ENCODE assay signal across 8 mouse cellular contexts in the genomic region with DNA sequence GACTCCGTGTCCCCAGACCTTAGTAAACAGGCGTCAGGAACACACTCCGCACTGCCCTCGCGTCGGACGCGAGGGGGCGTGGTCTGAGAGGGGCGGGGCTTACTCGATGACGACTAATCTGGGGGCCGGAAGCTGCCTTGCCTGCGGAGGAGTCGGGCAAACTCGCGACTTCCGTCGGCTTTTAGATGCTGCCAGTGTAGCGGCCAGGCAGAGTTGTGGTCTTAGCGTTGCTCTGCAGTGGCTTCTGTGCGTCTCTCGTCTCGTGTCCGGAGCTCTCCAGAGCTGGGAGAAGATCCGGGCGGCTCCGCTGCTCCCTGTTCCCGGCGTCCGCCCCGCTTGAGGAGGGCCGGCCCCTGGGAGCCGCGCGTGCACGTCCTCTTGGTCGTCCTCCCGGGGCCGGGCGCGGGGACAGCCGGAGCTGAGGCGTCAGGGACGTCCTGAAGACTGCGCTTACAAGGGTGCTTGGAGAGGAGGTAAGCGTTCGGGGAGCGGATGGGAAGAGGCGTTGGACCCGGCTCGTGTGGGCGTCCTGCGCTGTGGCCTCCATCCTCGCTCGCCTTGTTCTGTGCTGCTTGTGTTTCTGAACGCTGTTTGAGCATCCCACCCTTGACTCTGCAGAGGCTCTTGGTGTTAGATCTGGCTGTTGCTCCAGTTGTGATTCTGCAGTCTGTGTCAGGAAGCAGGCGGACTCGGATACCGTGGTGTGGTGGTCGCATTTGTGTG. TPM values are rescaled to one million over a fixed set of nuclear protein-coding genes. Genes with fewer than 3 reads are reported as not detected.
DNase-seq lines count a peak whose midpoint lies in the region; ATAC-seq lines count a peak whose summit lies in the region.

A gene (plus strand): TSS at position 181 of the 723 bp plus-strand sequence.

- under 1% methylated on average over 60 of the region's 61 CpGs for WGBS in heart, embryonic 14.5 days
- 1% methylated on average over 61 of the region's 61 CpGs for WGBS in liver, embryonic 13.5 days (ENCODE audit: insufficient replicate concordance)
- under 1% methylated on average over 61 of the region's 61 CpGs for whole genome bisulfite sequencing in stomach, embryonic 16.5 days

- H3K27me3 ChIP-seq in heart, embryonic 14.5 days (ENCODE audit: control insufficient read depth, insufficient read depth, low read length): no peaks in the 10 kb centered on the region
- H3K27me3 ChIP-seq in liver, embryonic 13.5 days: no peaks in the 10 kb centered on the region
- no peaks in the 10 kb centered on the region for H3K27me3 ChIP-seq in stomach, embryonic 16.5 days (ENCODE audit: control insufficient read depth, insufficient read depth, low read length)

- peak within 1 kb of the TSS; percentile 94 for H3K9ac ChIP-seq in heart, embryonic 14.5 days (ENCODE audit: low read length)
- peak within 1 kb of the TSS; percentile 87 for H3K9ac ChIP-seq in liver, embryonic 13.5 days
- peak within 1 kb of the TSS; percentile 89 for H3K9ac ChIP-seq in stomach, embryonic 16.5 days (ENCODE audit: low read length)

- peaks cover 2 to 15% of the 10 kb centered on the region in 2 experiments for H3K4me1 ChIP-seq in heart, embryonic 14.5 days (ENCODE audit: control insufficient read depth in 2 of 2, insufficient read depth in 2 of 2, low read length in 2 of 2)
- H3K4me1 ChIP-seq in liver, embryonic 13.5 days (replicated peaks): peaks cover 26% of the 10 kb centered on the region
- 0 out of 2 replicates have a peak, but pooled peaks cover 2% of the 10 kb centered on the region for H3K4me1 ChIP-seq in stomach, embryonic 16.5 days (ENCODE audit: control insufficient read depth, insufficient read depth, low read length)

- peak within 1 kb of the TSS; percentile 93 for H3K4me2 ChIP-seq in heart, embryonic 14.5 days (ENCODE audit: low read length)
- peak within 1 kb of the TSS; percentile 77 for H3K4me2 ChIP-seq in liver, embryonic 13.5 days
- H3K4me2 ChIP-seq in stomach, embryonic 16.5 days (ENCODE audit: low read depth, low read length): peak within 1 kb of the TSS; percentile 93

- H3K36me3 ChIP-seq in heart, embryonic 14.5 days (ENCODE audit: control insufficient read depth, insufficient read depth, low read length): no peaks in the 10 kb centered on the region
- no peaks in the 10 kb centered on the region for H3K36me3 ChIP-seq in liver, embryonic 13.5 days
- no peaks in the 10 kb centered on the region for H3K36me3 ChIP-seq in stomach, embryonic 16.5 days (ENCODE audit: control insufficient read depth, insufficient read depth, low read length)

- peak within 1 kb of the TSS; percentile 94 to 99 for H3K4me3 ChIP-seq in heart, embryonic 14.5 days (ENCODE audit: control insufficient read depth in 1 of 2, insufficient read depth in 1 of 2, low read depth in 1 of 2, low read length in 2 of 2)
- peak within 1 kb of the TSS; percentile 98 for H3K4me3 ChIP-seq in liver, embryonic 13.5 days (replicated peaks)
- peak within 1 kb of the TSS; percentile 97 for H3K4me3 ChIP-seq in stomach, embryonic 16.5 days (replicated peaks; ENCODE audit: low read length)

- peak within 1 kb of the TSS; percentile 74 to 87 for H3K27ac ChIP-seq in heart, embryonic 14.5 days (replicated peaks in 1 of 2; ENCODE audit: control insufficient read depth in 1 of 2, insufficient read depth in 1 of 2, low read depth in 2 of 2, low read length in 2 of 2)
- H3K27ac ChIP-seq in liver, embryonic 13.5 days: peak within 1 kb of the TSS; percentile 89
- peak within 1 kb of the TSS; percentile 85 for H3K27ac ChIP-seq in stomach, embryonic 16.5 days (ENCODE audit: low read length)

- peak; percentile 86 for DNase-seq in c-Kit-negative CD71-positive TER-119-positive erythroid progenitor cells, embryonic 14.5 days (ENCODE audit: low read depth, low spot score)
- DNase-seq in fibroblast of lung, adult 2 months (ENCODE audit: low read depth): peak; percentile 83
- peak; percentile 96 for DNase-seq in kidney, postnatal 14 days
- DNase-seq in liver, embryonic 13.5 days: peak; percentile 92
- DNase-seq in neural tube, embryonic 10.5 days (ENCODE audit: extremely low spot score, low spot score): peak; percentile 98

- peak; percentile 97 for ATAC-seq in CD4-positive, CD25-positive, alpha-beta regulatory T cell, adult 4 months
- peak; percentile 99 for ATAC-seq in heart, embryonic 14.5 days (ENCODE audit: insufficient number of reproducible peaks, insufficient read depth, low FRiP score, low read depth)
- peak; percentile 98 for ATAC-seq in liver, embryonic 13.5 days (ENCODE audit: low read depth)
- ATAC-seq in stomach, embryonic 16.5 days (ENCODE audit: insufficient read depth, low FRiP score): peak; percentile 98

- H3K9me3 ChIP-seq in heart, embryonic 14.5 days (ENCODE audit: control insufficient read depth, low read length): no peaks in the 10 kb centered on the region
- H3K9me3 ChIP-seq in liver, embryonic 13.5 days (replicated peaks): no peaks in the 10 kb centered on the region
- no peaks in the 10 kb centered on the region for H3K9me3 ChIP-seq in stomach, embryonic 16.5 days (replicated peaks; ENCODE audit: control insufficient read depth, low read length)

RNA-seq across cellular contexts. Expression of the gene that starts here (rescaled TPM):
- polyA plus RNA-seq in CD4-positive, CD25-positive, alpha-beta regulatory T cell, adult 4 months (2017; shearing (Covaris generic)): 10 to 100 TPM; 21.7 to 23.9 TPM
- 20.1 and 20.9 TPM in 2 replicates for polyA plus RNA-seq in heart, embryonic 14.5 days (2014; fragmentation: Nextera tagmentation; extraction: Ambion mirVana)
- 14.6 and 15.5 TPM in 2 replicates for polyA plus RNA-seq in liver, embryonic 13.5 days (2015; fragmentation: Nextera tagmentation; extraction: Ambion mirVana)
- polyA plus RNA-seq in stomach, embryonic 16.5 days (2015; fragmentation: Nextera tagmentation; extraction: Ambion mirVana): 21.9 and 25.0 TPM in 2 replicates

Comparison
In these comparisons a context has a peak if more than half of its experiments do, and no peak if none do; other contexts are left out.
1. Peak in every context shown above with its lines: DNase-seq, ATAC-seq, H3K4me3 ChIP-seq and H3K27ac ChIP-seq.